Mouse (Mus musculus) ES-E14 (cell line): ENCODE results near the gene Cyp26c1.

Source experiments
- CHD2 ChIP-seq: IDR thresholded peaks from 2 replicates; pipeline ENCODE4 v1.6.1; 2014; ENCODE audit warnings: mild to moderate bottlenecking, low read depth, low read length, inconsistent platforms
- HCFC1 ChIP-seq: IDR thresholded peaks from 2 replicates; pipeline ENCODE4 v1.6.1; 2012; ENCODE audit warnings: low read length, inconsistent platforms, borderline replicate concordance; ENCODE audit not compliant: insufficient read depth
- MAFK ChIP-seq: IDR thresholded peaks from 2 replicates; pipeline ENCODE4 v1.6.1; 2014; ENCODE audit warnings: mild to moderate bottlenecking, low read depth, low read length, inconsistent platforms; ENCODE audit not compliant: insufficient read depth
- ZNF384 ChIP-seq: IDR thresholded peaks from 2 replicates; pipeline ENCODE4 v1.6.1; 2012; ENCODE audit warnings: low read depth, low read length, inconsistent platforms

- TF ChIP-seq ZNF384, result no peak
- no peak for TF ChIP-seq CHD2
- no peak for TF ChIP-seq HCFC1
- no peak for TF ChIP-seq MAFK
These were observed 53.2 kb downstream of the Cyp26c1 start for GRCm38 (mm10) chr19:37738575-37738974.
